Mouse (Mus musculus) myocyte (in vitro differentiated cells): ENCODE results near the gene Cnot6. TPM values are rescaled to one million over a fixed set of nuclear protein-coding genes. Genes with fewer than 3 reads are reported as not detected.

Source experiments
- H3K27me3 ChIP-seq: one replicate; pipeline ENCODE4 v1.6.1; 2011; ENCODE audit not compliant: control insufficient read depth, insufficient read depth, insufficient read length
- H3K36me3 ChIP-seq: one replicate; pipeline ENCODE4 v1.6.1; 2011; ENCODE audit not compliant: control insufficient read depth, insufficient read depth
- H3K4me2 ChIP-seq: one replicate; pipeline ENCODE4 v1.6.1; 2011; ENCODE audit warnings: low read depth, control low read depth
- H3K4me3 ChIP-seq: one replicate; pipeline ENCODE4 v1.5.1; 2011; ENCODE audit warnings: mild to moderate bottlenecking, control low read depth, moderate library complexity
- H3K79me2 ChIP-seq: one replicate; pipeline ENCODE4 v1.6.1; 2011; ENCODE audit not compliant: control insufficient read depth, insufficient read depth
- H3ac ChIP-seq: one replicate; pipeline ENCODE4 v1.6.1; 2011; ENCODE audit not compliant: control insufficient read depth, insufficient read length
- CEBPB ChIP-seq: IDR thresholded peaks from 2 replicates; pipeline ENCODE4 v1.6.1; 2011; ENCODE audit warnings: mild to moderate bottlenecking, moderate library complexity; ENCODE audit not compliant: poor library complexity, insufficient read depth, severe bottlenecking
- E2F4 ChIP-seq: IDR thresholded peaks from one replicate; pipeline ENCODE4 v1.6.1; 2011; ENCODE audit warnings: mild to moderate bottlenecking, control low read depth, moderate library complexity; ENCODE audit not compliant: insufficient read depth
- MAX ChIP-seq: IDR thresholded peaks from one replicate; pipeline ENCODE4 v1.6.1; 2011; ENCODE audit warnings: low read depth, mild to moderate bottlenecking, control low read depth
- MYOD1 ChIP-seq, 3 experiments: IDR thresholded peaks; one replicate each; pipeline ENCODE4 v1.6.1; 2011; ENCODE audit warnings: control low read depth in 2 of 3, low read depth in 2 of 3, mild to moderate bottlenecking in 2 of 3, moderate library complexity in 1 of 3; ENCODE audit not compliant: insufficient read length in 2 of 3, control insufficient read depth in 1 of 3
- MYOG ChIP-seq, 3 experiments: IDR thresholded peaks; one replicate each; pipeline ENCODE4 v1.6.1; 2011; ENCODE audit warnings: control low read depth in 2 of 3, low read depth in 2 of 3, mild to moderate bottlenecking in 2 of 3; ENCODE audit not compliant: insufficient read length in 2 of 3, control insufficient read depth in 1 of 3, insufficient read depth in 1 of 3
- POLR2A ChIP-seq: IDR thresholded peaks from one replicate; pipeline ENCODE4 v1.6.1; 2011; ENCODE audit warnings: low read depth, mild to moderate bottlenecking, control low read depth, moderate library complexity; ENCODE audit not compliant: insufficient read length
- POLR2AphosphoS2 ChIP-seq: IDR thresholded peaks from one replicate; pipeline ENCODE4 v1.6.1; 2011; ENCODE audit warnings: low read depth, control low read depth; ENCODE audit not compliant: insufficient read length
- REST ChIP-seq: IDR thresholded peaks from one replicate; pipeline ENCODE4 v1.6.1; 2011; ENCODE audit warnings: mild to moderate bottlenecking, control low read depth, moderate library complexity; ENCODE audit not compliant: insufficient read depth, insufficient read length
- SRF ChIP-seq: IDR thresholded peaks from one replicate; pipeline ENCODE4 v1.6.1; 2011; ENCODE audit warnings: low read depth; ENCODE audit not compliant: control insufficient read depth, insufficient read length
- TCF12 ChIP-seq: IDR thresholded peaks from one replicate; pipeline ENCODE4 v1.6.1; 2011; ENCODE audit warnings: mild to moderate bottlenecking, control low read depth; ENCODE audit not compliant: poor library complexity, insufficient read depth, severe bottlenecking
- TCF3 ChIP-seq: IDR thresholded peaks from one replicate; pipeline ENCODE4 v1.6.1; 2011; ENCODE audit warnings: low read depth, control low read depth; ENCODE audit not compliant: insufficient read length
- USF1 ChIP-seq: IDR thresholded peaks from one replicate; pipeline ENCODE4 v1.6.1; 2011; ENCODE audit warnings: low read depth, mild to moderate bottlenecking, control low read depth, moderate library complexity
- polyA plus RNA-seq: library from polyadenylated mRNA; unstranded; fragments of >200 nt; fragmentation: generic; extraction: Trizol; gene quantifications from one replicate; pipeline ENCODE4 v1.2.1, GENCODE M21; 2012; ENCODE audit warnings: missing spikeins

Cnot6 gene
- polyA plus RNA-seq, 1 experiment, result 12.1 TPM

DNA sequence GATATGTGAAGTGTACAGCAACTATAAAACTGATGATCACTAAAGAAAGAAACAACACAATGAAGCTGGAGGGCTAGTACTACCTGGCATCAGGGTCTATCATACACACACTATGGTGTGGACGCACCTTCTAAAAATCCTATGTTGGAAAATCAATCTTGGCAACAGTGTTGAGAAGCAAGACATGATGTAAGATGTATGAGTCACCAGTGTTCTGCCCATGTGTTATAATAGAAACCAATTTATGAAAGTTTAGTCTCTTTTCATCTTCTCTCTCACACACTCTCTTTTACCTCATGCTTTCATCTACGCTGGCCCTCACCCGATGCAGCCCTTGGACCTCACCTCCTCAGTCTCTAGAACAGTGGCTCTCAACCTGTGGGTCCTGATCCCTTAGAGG is 17.5 kb downstream of the Cnot6 start:
- peaks cover 20% of the 10 kb centered on the region for H3K36me3 ChIP-seq
- no peaks in the 10 kb centered on the region for H3K27me3 ChIP-seq
- no peak overlapping the region for H3K4me3 ChIP-seq
- H3ac ChIP-seq, result no peak overlapping the region
- H3K4me2 ChIP-seq, result no peak overlapping the region
- peaks cover 100% of the 10 kb centered on the region for H3K79me2 ChIP-seq
- no peak for TF ChIP-seq REST
- TF ChIP-seq SRF, result no peak
- TF ChIP-seq MYOD1 (IDR thresholded peaks at IDR 0.05; ENCODE audit: control insufficient read depth in 1 of 3, insufficient read length in 2 of 3, low read depth in 2 of 3), result no peak
- TF ChIP-seq USF1, result no peak
- no peak for TF ChIP-seq TCF12
- no peak for TF ChIP-seq POLR2A
- no peak for TF ChIP-seq POLR2AphosphoS2
- no peak for TF ChIP-seq TCF3
- TF ChIP-seq MAX, result no peak
- TF ChIP-seq CEBPB, result no peak
- TF ChIP-seq E2F4, result no peak
- TF ChIP-seq MYOG (IDR thresholded peaks at IDR 0.05; ENCODE audit: control insufficient read depth in 1 of 3, insufficient read depth in 1 of 3, insufficient read length in 2 of 3, low read depth in 2 of 3), result no peak

DNA sequence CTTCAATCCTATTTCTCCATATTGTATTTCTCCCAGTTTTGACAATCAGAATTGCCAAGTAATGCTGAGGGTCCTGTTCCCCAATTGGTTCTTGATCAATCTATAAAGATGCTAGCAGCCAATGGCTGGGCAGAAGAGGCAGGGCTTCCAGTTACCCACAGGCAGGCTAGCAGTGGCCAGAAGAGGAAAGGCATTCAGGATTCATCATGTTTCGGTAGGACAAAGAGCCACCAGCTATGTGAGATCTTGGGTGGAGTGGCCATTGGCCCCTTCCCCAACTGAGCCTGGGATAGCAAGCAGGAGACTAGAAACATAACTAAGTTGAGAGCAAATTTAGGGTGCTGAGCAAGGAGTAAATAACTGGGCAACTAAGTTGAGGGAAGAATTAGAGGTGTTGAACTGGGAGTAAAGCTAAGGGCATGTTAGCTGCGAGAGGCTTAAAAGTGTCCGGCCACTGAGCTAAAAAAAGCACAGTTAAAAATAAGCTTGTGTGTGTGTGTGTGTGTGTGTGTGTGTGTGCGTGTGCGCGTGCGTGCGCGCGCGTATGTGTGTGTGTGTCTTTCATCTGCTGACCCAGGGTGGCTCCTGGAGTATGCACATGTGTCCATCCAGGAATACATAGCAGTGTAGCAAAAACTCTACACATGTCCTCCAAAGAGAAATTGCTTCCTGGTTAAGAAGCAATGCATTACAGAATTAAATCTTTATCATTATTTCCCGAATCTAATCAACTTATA is 28.1 kb downstream of the Cnot6 start:
- Histone ChIP-seq H3K4me3 (no peak overlapping the region), H3K36me3 (peaks cover 59% of the 10 kb centered on the region)

DNA sequence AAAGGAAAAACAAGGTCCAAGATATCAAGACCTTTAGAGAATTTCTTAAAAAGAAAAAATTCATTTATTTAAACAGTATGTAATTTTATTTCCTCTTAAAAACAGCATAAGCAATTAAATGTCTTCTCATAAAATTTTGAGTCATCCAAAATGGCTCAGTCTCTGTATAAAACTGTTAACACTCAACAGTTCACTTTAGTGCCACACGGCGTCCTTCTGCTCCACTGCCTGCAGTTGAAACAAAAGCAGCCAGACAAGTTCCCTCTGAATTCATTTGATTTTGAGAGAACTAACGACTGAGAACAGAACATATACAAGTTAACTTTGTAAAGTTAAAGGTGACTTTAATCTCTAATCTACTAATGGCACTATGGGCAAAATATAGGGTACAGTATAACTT is 39.1 kb downstream of the Cnot6 start:
- Histone ChIP-seq H3ac (no peak overlapping the region), H3K79me2 (no peaks in the 10 kb centered on the region), H3K27me3 (no peaks in the 10 kb centered on the region), H3K4me2 (no peak overlapping the region), H3K4me3 (no peak overlapping the region), H3K36me3 (peaks cover 42% of the 10 kb centered on the region)
- no peak for TF ChIP-seq MAX
- TF ChIP-seq CEBPB, result no peak
- TF ChIP-seq MYOG (IDR thresholded peaks at IDR 0.05; ENCODE audit: control insufficient read depth in 1 of 3, insufficient read depth in 1 of 3, insufficient read length in 2 of 3, low read depth in 2 of 3), result no peak
- TF ChIP-seq E2F4, result no peak
- no peak for TF ChIP-seq REST
- no peak for TF ChIP-seq POLR2A
- no peak for TF ChIP-seq USF1
- TF ChIP-seq POLR2AphosphoS2, result no peak
- no peak for TF ChIP-seq TCF12
- no peak for TF ChIP-seq MYOD1 (IDR thresholded peaks at IDR 0.05; ENCODE audit: control insufficient read depth in 1 of 3, insufficient read length in 2 of 3, low read depth in 2 of 3)
- TF ChIP-seq TCF3, result no peak
- no peak for TF ChIP-seq SRF

More for the DNA sequence above, 28.1 kb downstream of the Cnot6 start:
- Histone ChIP-seq H3K27me3 (no peaks in the 10 kb centered on the region), H3K4me2 (no peak overlapping the region), H3K79me2 (peaks cover 29% of the 10 kb centered on the region), H3ac (no peak overlapping the region)
- no peak for TF ChIP-seq SRF
- TF ChIP-seq MYOG (IDR thresholded peaks at IDR 0.05; ENCODE audit: control insufficient read depth in 1 of 3, insufficient read depth in 1 of 3, insufficient read length in 2 of 3, low read depth in 2 of 3), result no peak
- no peak for TF ChIP-seq E2F4
- TF ChIP-seq CEBPB, result no peak
- no peak for TF ChIP-seq TCF12
- no peak for TF ChIP-seq POLR2AphosphoS2
- no peak for TF ChIP-seq MYOD1 (IDR thresholded peaks at IDR 0.05; ENCODE audit: control insufficient read depth in 1 of 3, insufficient read length in 2 of 3, low read depth in 2 of 3)
- no peak for TF ChIP-seq MAX
- no peak for TF ChIP-seq POLR2A
- TF ChIP-seq USF1, result no peak
- no peak for TF ChIP-seq TCF3
- no peak for TF ChIP-seq REST

DNA sequence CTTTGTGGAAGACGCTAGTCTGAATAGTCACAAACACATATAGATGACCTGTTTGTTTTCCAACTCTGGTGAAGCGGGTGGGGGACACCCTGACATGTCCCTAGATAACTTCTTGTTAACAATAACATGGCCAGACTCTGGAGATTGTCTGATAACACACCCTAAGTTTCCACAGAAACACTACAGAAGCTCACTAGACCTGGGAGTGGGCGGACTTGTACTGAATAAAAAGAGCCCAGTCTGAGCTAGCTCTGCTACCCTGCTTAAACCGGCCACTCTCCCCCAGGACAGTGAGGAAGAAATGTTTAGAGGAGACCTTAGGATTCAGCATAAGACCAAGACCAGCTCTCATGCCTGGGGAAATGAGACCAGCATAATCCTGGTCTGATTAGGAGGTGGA is 47.1 kb downstream of the Cnot6 start:
- H3ac ChIP-seq, result no peak overlapping the region
- TF ChIP-seq POLR2AphosphoS2 (no peak), TCF3 (no peak), MYOD1 (IDR thresholded peaks at IDR 0.05; ENCODE audit: control insufficient read depth in 1 of 3, insufficient read length in 2 of 3, low read depth in 2 of 3) (no peak), REST (no peak), POLR2A (no peak), CEBPB (no peak), MYOG (IDR thresholded peaks at IDR 0.05; ENCODE audit: control insufficient read depth in 1 of 3, insufficient read depth in 1 of 3, insufficient read length in 2 of 3, low read depth in 2 of 3) (no peak), E2F4 (no peak), MAX (no peak), USF1 (no peak), TCF12 (no peak)
- H3K79me2 ChIP-seq, result no peaks in the 10 kb centered on the region
- peaks cover 5% of the 10 kb centered on the region for H3K36me3 ChIP-seq
- H3K27me3 ChIP-seq, result no peaks in the 10 kb centered on the region
- H3K4me2 ChIP-seq, result no peak overlapping the region
- no peak overlapping the region for H3K4me3 ChIP-seq
